Mouse (Mus musculus) ovary, adult 18-20 months (tissue): Measurements from ENCODE around the gene Trim66.

Experiments used
- DNase-seq: peaks from one replicate; pipeline ENCODE4 v3.0.0; 2022; ENCODE audit warnings: low spot score, mixed read lengths

The Trim66 gene

GRCm38 (mm10) chr7:109508034-109508433 lies at the start of gene Trim66:
Gene Trim66 (minus strand): TSS chr7:109508134.
- no peak for DNase-seq

GRCm38 (mm10) chr7:109546726-109547125 lies 38.8 kb upstream of the Trim66 start:
- DNase-seq = no peak

- no peak for DNase-seq
Observed at GRCm38 (mm10) chr7:109546186-109546585, 38.3 kb upstream of the Trim66 start.

GRCm38 (mm10) chr7:109545255-109545993 lies 37.5 kb upstream of the Trim66 start:
- peak; percentile 54 for DNase-seq

GRCm38 (mm10) chr7:109544792-109545191 lies 36.9 kb upstream of the Trim66 start:
- no peak for DNase-seq

- DNase-seq = no peak
Observed at GRCm38 (mm10) chr7:109542364-109542628, 34.4 kb upstream of the Trim66 start.

GRCm38 (mm10) chr7:109541609-109542363 lies 33.9 kb upstream of the Trim66 start:
- no peak for DNase-seq

GRCm38 (mm10) chr7:109540902-109541301 lies 33.0 kb upstream of the Trim66 start:
- DNase-seq = no peak

GRCm38 (mm10) chr7:109536451-109536946 lies 28.6 kb upstream of the Trim66 start:
- DNase-seq = peak; percentile 41

- no peak for DNase-seq
Observed at GRCm38 (mm10) chr7:109534921-109535320, 27.0 kb upstream of the Trim66 start.

- no peak for DNase-seq
Observed at GRCm38 (mm10) chr7:109533888-109534287, 26.0 kb upstream of the Trim66 start.

- DNase-seq = no peak
Observed at GRCm38 (mm10) chr7:109533129-109533528, 25.2 kb upstream of the Trim66 start.

GRCm38 (mm10) chr7:109532691-109533090 lies 24.8 kb upstream of the Trim66 start:
- DNase-seq = no peak

GRCm38 (mm10) chr7:109531501-109531900 lies 23.6 kb upstream of the Trim66 start:
- no peak for DNase-seq

GRCm38 (mm10) chr7:109529741-109530140 lies 21.8 kb upstream of the Trim66 start:
- no peak for DNase-seq

GRCm38 (mm10) chr7:109528356-109528755 lies 20.4 kb upstream of the Trim66 start:
- DNase-seq = peak; percentile 33

GRCm38 (mm10) chr7:109527536-109527935 lies 19.6 kb upstream of the Trim66 start:
- no peak for DNase-seq

- no peak for DNase-seq
Observed at GRCm38 (mm10) chr7:109525740-109526663, 18.1 kb upstream of the Trim66 start.

GRCm38 (mm10) chr7:109524763-109525162 lies 16.8 kb upstream of the Trim66 start:
- no peak for DNase-seq

- no peak for DNase-seq
Observed at GRCm38 (mm10) chr7:109524442-109524744, 16.5 kb upstream of the Trim66 start.

- no peak for DNase-seq
Observed at GRCm38 (mm10) chr7:109523741-109524441, 16.0 kb upstream of the Trim66 start.

- DNase-seq = no peak
Observed at GRCm38 (mm10) chr7:109523304-109523703, 15.4 kb upstream of the Trim66 start.
